Mouse (Mus musculus) small intestine, adult 10 weeks (tissue): ENCODE results near the gene Rnaseh2b. TPM values are rescaled to one million over a fixed set of nuclear protein-coding genes. Genes with fewer than 3 reads are reported as not detected.

Experiments used
- polyA plus RNA-seq: library from polyadenylated mRNA; stranded (reverse); fragments of 350-450 nt; fragmentation: Illumina TruSeq; extraction: RNeasy Lipid Tissue Mini Kit (QIAGEN cat#74804); gene quantifications from one replicate; pipeline ENCODE4 v1.2.3, GENCODE M21; 2014; ENCODE audit warnings: low replicate concordance

Gene Rnaseh2b
- 32.5 TPM for polyA plus RNA-seq

DNA sequence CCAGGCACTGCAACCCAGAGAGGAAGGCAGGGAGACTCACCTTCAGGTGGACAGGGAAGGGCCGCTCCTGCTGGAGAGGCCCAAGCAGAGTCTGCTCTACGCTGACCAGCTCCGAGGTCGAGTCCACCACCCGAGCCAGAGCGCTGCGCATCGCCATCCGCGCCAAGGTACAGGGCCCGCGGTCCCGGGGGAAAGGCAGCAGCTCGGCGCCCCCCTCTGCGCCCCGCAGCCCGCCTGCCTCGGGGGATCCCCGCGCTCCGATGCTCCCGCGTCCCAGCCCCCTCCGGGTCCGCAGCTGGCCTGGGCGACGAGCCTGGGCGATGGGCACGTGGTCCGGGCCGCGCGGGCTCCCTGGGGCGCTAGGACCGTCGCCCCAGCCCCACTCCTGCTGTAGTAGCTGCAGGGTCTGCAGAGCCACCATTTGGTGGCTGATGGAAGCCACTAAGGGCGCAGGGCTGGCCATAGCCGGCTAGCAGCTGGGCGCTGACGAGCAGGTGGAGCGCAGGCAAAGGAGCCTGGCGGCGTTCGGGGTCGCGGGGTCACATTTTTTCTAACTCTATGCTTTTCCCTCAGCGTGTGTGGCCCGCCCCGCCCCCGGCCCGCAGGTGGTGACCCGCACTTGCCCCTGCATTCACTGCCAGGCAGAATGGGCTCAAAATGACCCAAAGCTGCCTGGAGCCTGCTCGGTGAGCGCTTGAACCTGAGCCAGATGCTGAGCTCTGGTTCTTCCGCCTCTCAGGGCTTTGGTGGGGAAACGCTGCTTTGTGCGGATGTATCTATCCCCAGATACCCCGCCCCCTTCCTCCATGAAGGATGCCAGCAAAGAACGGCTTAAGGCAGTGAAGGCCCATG is at the start of gene Rnaseh2b, which contains the start of gene Dleu7:
Rnaseh2b (plus strand) TSS at position 102 of the 852 bp plus-strand sequence.
Dleu7 (minus strand) TSS at position 560 of the 852 bp plus-strand sequence.

Other genes with a start within 250 kb of the Rnaseh2b start
- gene Dleu7, start 458 bp downstream of the Rnaseh2b start, polyA plus RNA-seq, result 1.0 TPM
- gene Gucy1b2, start 163.7 kb downstream of the Rnaseh2b start, polyA plus RNA-seq, result not detected